Mouse (Mus musculus) CH12.LX (cell line): ENCODE data around the gene Naa38. TPM values are rescaled to one million over a fixed set of nuclear protein-coding genes. Genes with fewer than 3 reads are reported as not detected.

Experiments
- DNase-seq: peaks from one replicate; pipeline ENCODE4 v3.0.0-alpha.2; 2013; ENCODE audit errors: extremely low read depth
- H3K27ac ChIP-seq: 2 replicates; pipeline ENCODE4 v1.5.1; 2012; ENCODE audit warnings: low read depth, mild to moderate bottlenecking, control low read depth, moderate library complexity; ENCODE audit not compliant: insufficient read depth
- H3K27me3 ChIP-seq: replicated peaks from 2 replicates; pipeline ENCODE3; 2012; ENCODE audit warnings: inconsistent platforms
- H3K36me3 ChIP-seq, 2 experiments: replicated peaks in 1 of 2; 2 replicates each; pipeline versions ENCODE3 to v1.6.1; 2012; ENCODE audit warnings: inconsistent platforms in 1 of 2, low read length in 1 of 2, mild to moderate bottlenecking in 1 of 2, mixed read lengths in 1 of 2, moderate library complexity in 1 of 2; ENCODE audit not compliant: control insufficient read depth in 1 of 2, insufficient read depth in 1 of 2
- H3K4me1 ChIP-seq, 2 experiments: 2 replicates each; pipeline ENCODE4 v1.6.1; 2012; ENCODE audit warnings: inconsistent platforms in 1 of 2, moderate library complexity in 1 of 2; ENCODE audit not compliant: insufficient read depth in 2 of 2, control insufficient read depth in 1 of 2
- H3K4me2 ChIP-seq: 2 replicates; pipeline ENCODE4 v1.6.1; 2012; ENCODE audit warnings: low read depth, mild to moderate bottlenecking, control low read depth; ENCODE audit not compliant: poor library complexity, insufficient read depth, severe bottlenecking
- H3K4me3 ChIP-seq, 3 experiments: fragments of 150-350 bp in 1 of 3; sonication (generic) in 1 of 3; replicated peaks in 1 of 3; 2 replicates each; pipeline versions ENCODE3 to v1.5.1; 2011 to 2012; ENCODE audit warnings: low read depth in 2 of 3, low read length in 2 of 3, mild to moderate bottlenecking in 2 of 3, moderate library complexity in 2 of 3, control low read depth in 1 of 3, improper control_type of control experiment in 1 of 3, inconsistent platforms in 1 of 3, mixed read lengths in 1 of 3; ENCODE audit not compliant: poor library complexity in 1 of 3
- H3K79me2 ChIP-seq: replicated peaks from 2 replicates; pipeline ENCODE4 v1.6.1; 2012; ENCODE audit warnings: mild to moderate bottlenecking, moderate library complexity; ENCODE audit not compliant: control insufficient read depth, poor library complexity, insufficient read depth, severe bottlenecking; ENCODE audit errors: extremely low read depth
- H3K9ac ChIP-seq: 2 replicates; pipeline ENCODE4 v1.6.1; 2012; ENCODE audit warnings: low read depth, mild to moderate bottlenecking, control low read depth, moderate library complexity; ENCODE audit not compliant: insufficient read depth
- H3K9me3 ChIP-seq: replicated peaks from 2 replicates; pipeline ENCODE3; 2012; ENCODE audit warnings: low read length, inconsistent platforms, mixed read lengths
- BHLHE40 ChIP-seq: IDR thresholded peaks from 2 replicates; pipeline ENCODE4 v1.6.1; 2011; ENCODE audit warnings: mild to moderate bottlenecking, low read depth, low read length, improper control_type of control experiment
- CHD1 ChIP-seq: IDR thresholded peaks from 2 replicates; pipeline ENCODE4 v1.6.1; 2012; ENCODE audit warnings: low read depth, low read length, improper control_type of control experiment, inconsistent platforms
- CHD2 ChIP-seq: IDR thresholded peaks from 2 replicates; pipeline ENCODE4 v1.6.1; 2011; ENCODE audit warnings: low read length, improper control_type of control experiment
- CTCF ChIP-seq, 2 experiments: IDR thresholded peaks in 1 of 2; conservative IDR thresholded peaks in 1 of 2; 2 replicates each; pipeline ENCODE4 v1.5.1; 2011 to 2012; ENCODE audit warnings: low read depth in 2 of 2, low read length in 2 of 2, improper control_type of control experiment in 1 of 2, inconsistent platforms in 1 of 2, mild to moderate bottlenecking in 1 of 2, moderate library complexity in 1 of 2
- E2F4 ChIP-seq: IDR thresholded peaks from 2 replicates; pipeline ENCODE4 v1.6.1; 2011; ENCODE audit warnings: low read depth, low read length, improper control_type of control experiment; ENCODE audit not compliant: insufficient replicate concordance
- EP300 ChIP-seq: IDR thresholded peaks from 2 replicates; pipeline ENCODE4 v1.6.1; 2011; ENCODE audit warnings: low read length, improper control_type of control experiment
- ETS1 ChIP-seq: conservative IDR thresholded peaks from 2 replicates; pipeline ENCODE4 v1.6.1; 2012; ENCODE audit warnings: low read depth, mild to moderate bottlenecking, inconsistent platforms, low read length, improper control_type of control experiment, moderate library complexity
- GABPA ChIP-seq: IDR thresholded peaks from 2 replicates; pipeline ENCODE4 v1.6.1; 2012; ENCODE audit warnings: low read depth, low read length, improper control_type of control experiment, inconsistent platforms; ENCODE audit not compliant: insufficient replicate concordance
- HCFC1 ChIP-seq: IDR thresholded peaks from 2 replicates; pipeline ENCODE4 v1.6.1; 2012; ENCODE audit warnings: low read depth, mild to moderate bottlenecking, inconsistent platforms, low read length, improper control_type of control experiment
- IRF4 ChIP-seq: IDR thresholded peaks from 2 replicates; pipeline ENCODE4 v1.6.1; 2014; ENCODE audit warnings: low read depth, mild to moderate bottlenecking, inconsistent platforms, low read length, improper control_type of control experiment
- JUN ChIP-seq: IDR thresholded peaks from 2 replicates; pipeline ENCODE4 v1.6.1; 2011; ENCODE audit warnings: low read depth, mild to moderate bottlenecking, low read length, improper control_type of control experiment, moderate library complexity; ENCODE audit not compliant: insufficient read depth
- JUND ChIP-seq: conservative IDR thresholded peaks from 2 replicates; pipeline ENCODE4 v1.6.1; 2011; ENCODE audit warnings: low read depth, low read length, improper control_type of control experiment
- KAT2A ChIP-seq: IDR thresholded peaks from 2 replicates; pipeline ENCODE4 v1.6.1; 2012; ENCODE audit warnings: low read length, improper control_type of control experiment, inconsistent platforms; ENCODE audit not compliant: insufficient replicate concordance
- MAZ ChIP-seq: IDR thresholded peaks from 2 replicates; pipeline ENCODE4 v1.6.1; 2012; ENCODE audit warnings: low read depth, mild to moderate bottlenecking, inconsistent platforms, low read length, improper control_type of control experiment, moderate library complexity
- MEF2A ChIP-seq: IDR thresholded peaks from 2 replicates; pipeline ENCODE4 v1.6.1; 2014; ENCODE audit warnings: low read depth, mild to moderate bottlenecking, inconsistent platforms, low read length, improper control_type of control experiment, borderline replicate concordance
- MXI1 ChIP-seq: IDR thresholded peaks from 2 replicates; pipeline ENCODE4 v1.6.1; 2011; ENCODE audit warnings: mild to moderate bottlenecking, low read depth, low read length, improper control_type of control experiment
- NELFE ChIP-seq: IDR thresholded peaks from 2 replicates; pipeline ENCODE4 v1.6.1; 2011; ENCODE audit warnings: low read depth, low read length, improper control_type of control experiment
- NRF1 ChIP-seq: IDR thresholded peaks from 2 replicates; pipeline ENCODE4 v1.6.1; 2014; ENCODE audit warnings: low read depth, mild to moderate bottlenecking, inconsistent platforms, low read length, improper control_type of control experiment, moderate library complexity
- POLR2A ChIP-seq: IDR thresholded peaks from 2 replicates; pipeline ENCODE4 v1.6.1; 2011; ENCODE audit warnings: low read depth, mild to moderate bottlenecking, improper control_type of control experiment, low read length
- RAD21 ChIP-seq: IDR thresholded peaks from 2 replicates; pipeline ENCODE4 v1.6.1; 2011; ENCODE audit warnings: low read depth, mild to moderate bottlenecking, low read length, improper control_type of control experiment, moderate library complexity
- RCOR1 ChIP-seq: conservative IDR thresholded peaks from 2 replicates; pipeline ENCODE4 v1.6.1; 2012; ENCODE audit warnings: low read depth, mild to moderate bottlenecking, inconsistent platforms, low read length, improper control_type of control experiment
- SIN3A ChIP-seq: IDR thresholded peaks from 2 replicates; pipeline ENCODE4 v1.6.1; 2012; ENCODE audit warnings: low read length, improper control_type of control experiment, inconsistent platforms
- SMC3 ChIP-seq: IDR thresholded peaks from 2 replicates; pipeline ENCODE4 v1.6.1; 2011; ENCODE audit warnings: low read depth, low read length, improper control_type of control experiment
- TBP ChIP-seq: conservative IDR thresholded peaks from 2 replicates; pipeline ENCODE4 v1.6.1; 2011; ENCODE audit warnings: low read depth, low read length, improper control_type of control experiment
- UBTF ChIP-seq: IDR thresholded peaks from 2 replicates; pipeline ENCODE4 v1.6.1; 2012; ENCODE audit warnings: low read depth, mild to moderate bottlenecking, inconsistent platforms, low read length, improper control_type of control experiment, moderate library complexity
- USF2 ChIP-seq: conservative IDR thresholded peaks from 2 replicates; pipeline ENCODE4 v1.6.1; 2011; ENCODE audit warnings: low read depth, low read length, improper control_type of control experiment
- ZC3H11A ChIP-seq: IDR thresholded peaks from 2 replicates; pipeline ENCODE4 v1.6.1; 2012; ENCODE audit warnings: low read depth, mild to moderate bottlenecking, inconsistent platforms, low read length, improper control_type of control experiment
- ZKSCAN1 ChIP-seq: IDR thresholded peaks from 2 replicates; pipeline ENCODE4 v1.6.1; 2012; ENCODE audit warnings: low read depth, inconsistent platforms, low read length, improper control_type of control experiment, borderline replicate concordance
- ZMIZ1 ChIP-seq: IDR thresholded peaks from 2 replicates; pipeline ENCODE4 v1.6.1; 2012; ENCODE audit warnings: low read depth, mild to moderate bottlenecking, inconsistent platforms, low read length, improper control_type of control experiment
- dilution Hi-C: fragments of 300-500 bp; cut with MboI; formaldehyde crosslinking; loops from 2 replicates; pipeline ENCODE4 v1.14.3; 2020; ENCODE audit warnings: low sequenced_read_pairs; ENCODE audit not compliant: extremely low pct_unique_long_range_greater_than_20kb, extremely low pct_ligation_motif_present
- in situ Hi-C: fragments of 300-500 bp; cut with MboI; formaldehyde crosslinking; loops from 3 replicates; pipeline ENCODE4 v1.14.3; 2019; ENCODE audit warnings: low sequenced_read_pairs, low pct_ligation_motif_present, low pct_unique_long_range_greater_than_20kb, mixed read lengths
- polyA plus RNA-seq: library from polyadenylated mRNA; unstranded; fragments of >175 nt; gene quantifications from 2 replicates; pipeline ENCODE4 v1.2.1, GENCODE M21; 2012; ENCODE audit warnings: low read depth; ENCODE audit not compliant: insufficient read length
- total RNA-seq, 2 experiments: library from RNA; depleted of rRNA; stranded (reverse); fragments of 300-350 nt in 1 of 2; fragments of >200 nt in 1 of 2; gene quantifications; 2 replicates each; pipeline ENCODE4 v1.2.3; 2012 to 2014

Gene Naa38
- total and polyA plus RNA-seq, 3 experiments: 153 to 201 (median 193) TPM

GRCm38 (mm10) chr11:69416921-69417448 lies 21.7 kb downstream of the Naa38 start:
- Histone ChIP-seq H3K4me1 (peaks cover 38 to 76% of the 10 kb centered on the region in 2 experiments), H3K4me3 (no peak overlapping the region), H3K9ac (no peak overlapping the region), H3K27ac (no peak overlapping the region), H3K4me2 (no peak overlapping the region), H3K79me2 (no peaks in the 10 kb centered on the region), H3K27me3 (peaks cover 53% of the 10 kb centered on the region), H3K36me3 (no peaks in the 10 kb centered on the region), H3K9me3 (no peaks in the 10 kb centered on the region)
- DNase-seq: no peak
- in situ Hi-C loops: no loop called here
- TF ChIP-seq CHD1: no peak
- TF ChIP-seq RCOR1: no peak
- no peak for TF ChIP-seq HCFC1
- no peak for TF ChIP-seq JUN
- no peak for TF ChIP-seq SIN3A
- no peak for TF ChIP-seq MAZ
- TF ChIP-seq CHD2: no peak
- no peak for TF ChIP-seq JUND
- TF ChIP-seq TBP: no peak
- TF ChIP-seq NELFE: no peak
- TF ChIP-seq E2F4: no peak
- TF ChIP-seq KAT2A: no peak
- dilution Hi-C loops: no loop called here

GRCm38 (mm10) chr11:69417449-69418384 lies 22.4 kb downstream of the Naa38 start:
- H3K9ac ChIP-seq: peak overlapping the region; percentile 52; the same call in 1 of the 2 replicates
- no peaks in the 10 kb centered on the region for H3K9me3 ChIP-seq
- DNase-seq: peak; percentile 54
- dilution Hi-C loops (no loop called here), in situ Hi-C loops (no loop called here)
- peaks cover 34 to 69% of the 10 kb centered on the region in 2 experiments for H3K4me1 ChIP-seq
- peaks cover 59% of the 10 kb centered on the region for H3K27me3 ChIP-seq
- H3K4me2 ChIP-seq: peak overlapping the region; percentile 93
- H3K36me3 ChIP-seq: no peaks in the 10 kb centered on the region
- no peak overlapping the region for H3K27ac ChIP-seq
- no peaks in the 10 kb centered on the region for H3K79me2 ChIP-seq
- H3K4me3 ChIP-seq: peak overlapping the region in 2 of 3 experiments; percentile 36 to 48
- no peak for TF ChIP-seq ZKSCAN1
- TF ChIP-seq ZMIZ1: 0 out of 2 replicates have a peak, but pooled peaks have one; percentile 28
- peak; percentile 62 for TF ChIP-seq MXI1
- peak; percentile 53; the same call in 1 of the 2 replicates for TF ChIP-seq EP300
- peak; percentile 76 for TF ChIP-seq JUN
- TF ChIP-seq NRF1: 0 out of 2 replicates have a peak, but pooled peaks have one; percentile 13
- peak; percentile 47; the same call in 1 of the 2 replicates for TF ChIP-seq JUND
- no peak for TF ChIP-seq POLR2A
- TF ChIP-seq MEF2A: 0 out of 2 replicates have a peak, but pooled peaks have one; percentile 24
- TF ChIP-seq IRF4: peak; percentile 61
- TF ChIP-seq ETS1: peak; percentile 56
- TF ChIP-seq UBTF: no peak
- no peak for TF ChIP-seq SMC3
- no peak for TF ChIP-seq KAT2A
- no peak for TF ChIP-seq NELFE
- TF ChIP-seq CTCF (conservative IDR thresholded peaks at IDR 0.05 in 1 of 2, IDR thresholded peaks at IDR 0.05 in 1 of 2; ENCODE audit: low read depth in 2 of 2, low read length in 2 of 2): no peak
- TF ChIP-seq GABPA: no peak
- peak; percentile 99 for TF ChIP-seq BHLHE40
- TF ChIP-seq RAD21: no peak
- no peak for TF ChIP-seq ZC3H11A
- 0 out of 2 replicates have a peak, but pooled peaks have one; percentile 5 for TF ChIP-seq USF2
- peak; percentile 44; the same call in 1 of the 2 replicates for TF ChIP-seq HCFC1
- TF ChIP-seq CHD1: no peak; the same call in 1 of the 2 replicates
